Mouse (Mus musculus): ENCODE results near the gene P2rx1.

DNA sequence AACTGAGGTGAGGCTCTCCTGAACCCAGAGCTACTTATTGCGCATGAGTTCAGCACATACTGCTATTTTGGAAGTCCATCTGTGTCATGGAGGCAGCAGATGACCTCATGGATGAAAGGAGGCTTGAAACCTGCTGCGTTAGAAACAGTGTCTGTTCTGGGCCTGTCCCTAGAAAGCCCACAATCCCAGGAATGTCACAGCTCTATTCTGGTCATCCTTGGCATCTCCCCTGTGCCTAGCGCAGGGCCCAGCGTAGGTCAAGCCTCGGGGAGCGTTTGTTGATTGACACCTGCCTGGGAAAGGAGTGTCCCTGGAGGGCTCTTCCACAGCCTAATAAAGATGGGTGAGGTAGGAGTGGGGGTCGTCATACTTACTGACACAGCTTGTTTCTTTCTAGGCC, 37.2 kb downstream of the P2rx1 start:
- TF ChIP-seq CTCF (IDR thresholded peaks at IDR 0.05; ENCODE audit: insufficient read depth, low read depth, low read length) (no peak), POLR2A (IDR thresholded peaks at IDR 0.05; ENCODE audit: insufficient read depth, low read depth, low read length) (no peak)
